Mouse (Mus musculus) MEL (cell line): ENCODE results near the gene Nup93. TPM values are rescaled to one million over a fixed set of nuclear protein-coding genes. Genes with fewer than 3 reads are reported as not detected.

Experiments used
- DNase-seq: peaks from one replicate; pipeline ENCODE4 v3.0.0; 2011; ENCODE audit warnings: low read depth, low spot score
- H3K27ac ChIP-seq: 2 replicates; pipeline ENCODE4 v1.5.1; 2012; ENCODE audit warnings: low read depth, mild to moderate bottlenecking, control low read depth, low read length, moderate library complexity; ENCODE audit not compliant: control insufficient read depth
- H3K27me3 ChIP-seq, 2 experiments: fragments of 150-350 bp in 1 of 2; sonication (generic) in 1 of 2; 2 replicates each; pipeline ENCODE4 v1.6.1; 2012; ENCODE audit warnings: low read length in 2 of 2, mild to moderate bottlenecking in 2 of 2, improper control_type of control experiment in 1 of 2, moderate library complexity in 1 of 2; ENCODE audit not compliant: insufficient read depth in 2 of 2, control insufficient read depth in 1 of 2
- H3K36me3 ChIP-seq, 2 experiments: 2 replicates each; pipeline ENCODE4 v1.6.1; 2012 to 2014; ENCODE audit warnings: low read length in 2 of 2, improper control_type of control experiment in 1 of 2, inconsistent platforms in 1 of 2, mild to moderate bottlenecking in 1 of 2; ENCODE audit not compliant: insufficient read depth in 2 of 2, control insufficient read depth in 1 of 2
- H3K4me1 ChIP-seq, 2 experiments: fragments of 150-350 bp in 1 of 2; sonication (generic) in 1 of 2; 2 replicates each; pipeline ENCODE4 v1.6.1; 2012; ENCODE audit warnings: low read length in 2 of 2, improper control_type of control experiment in 1 of 2, mild to moderate bottlenecking in 1 of 2; ENCODE audit not compliant: insufficient read depth in 2 of 2, control insufficient read depth in 1 of 2
- H3K4me3 ChIP-seq, 2 experiments: fragments of 150-350 bp in 1 of 2; sonication (generic) in 1 of 2; 2 replicates each; pipeline ENCODE4 v1.5.1; 2012; ENCODE audit warnings: low read depth in 2 of 2, low read length in 2 of 2, mild to moderate bottlenecking in 2 of 2, moderate library complexity in 2 of 2, control low read depth in 1 of 2, improper control_type of control experiment in 1 of 2; ENCODE audit not compliant: control insufficient read depth in 1 of 2, insufficient read depth in 1 of 2
- H3K79me2 ChIP-seq: 2 replicates; pipeline ENCODE4 v1.6.1; 2012; ENCODE audit warnings: mild to moderate bottlenecking, low read length, moderate library complexity; ENCODE audit not compliant: control insufficient read depth, poor library complexity, insufficient read depth
- H3K9ac ChIP-seq: 2 replicates; pipeline ENCODE4 v1.6.1; 2012; ENCODE audit warnings: low read depth, mild to moderate bottlenecking, control low read depth, low read length, moderate library complexity; ENCODE audit not compliant: control insufficient read depth, poor library complexity, severe bottlenecking
- H3K9me3 ChIP-seq: fragments of 150-350 bp; sonication (generic); replicated peaks from 2 replicates; pipeline ENCODE4 v1.6.1; 2012; ENCODE audit warnings: mild to moderate bottlenecking, low read length, improper control_type of control experiment, moderate library complexity; ENCODE audit not compliant: insufficient read depth
- BHLHE40 ChIP-seq: IDR thresholded peaks from 2 replicates; pipeline ENCODE4 v1.6.1; 2012; ENCODE audit warnings: low read depth, mild to moderate bottlenecking, inconsistent platforms, low read length, improper control_type of control experiment, borderline replicate concordance
- CHD1 ChIP-seq: IDR thresholded peaks from 2 replicates; pipeline ENCODE4 v1.6.1; 2012; ENCODE audit warnings: low read depth, mild to moderate bottlenecking, inconsistent platforms, low read length, improper control_type of control experiment
- CHD2 ChIP-seq: IDR thresholded peaks from 2 replicates; pipeline ENCODE4 v1.6.1; 2011; ENCODE audit warnings: low read length, improper control_type of control experiment
- CTCF ChIP-seq, 3 experiments: IDR thresholded peaks in 2 of 3; conservative IDR thresholded peaks in 1 of 3; 2 replicates each; pipeline ENCODE4 v1.5.1; 2011 to 2012; ENCODE audit warnings: low read length in 3 of 3, low read depth in 2 of 3, mild to moderate bottlenecking in 2 of 3, improper control_type of control experiment in 1 of 3, inconsistent platforms in 1 of 3, mixed read lengths in 1 of 3, moderate library complexity in 1 of 3; ENCODE audit not compliant: control insufficient read depth in 1 of 3, insufficient read depth in 1 of 3, poor library complexity in 1 of 3, severe bottlenecking in 1 of 3
- E2F4 ChIP-seq: IDR thresholded peaks from 2 replicates; pipeline ENCODE4 v1.6.1; 2011; ENCODE audit warnings: low read depth, low read length, improper control_type of control experiment, borderline replicate concordance
- ELF1 ChIP-seq: IDR thresholded peaks from 2 replicates; pipeline ENCODE4 v1.6.1; 2014; ENCODE audit warnings: low read depth, mild to moderate bottlenecking, inconsistent platforms, low read length, improper control_type of control experiment, moderate library complexity
- EP300 ChIP-seq, 2 experiments: IDR thresholded peaks; 2 replicates each; pipeline ENCODE4 v1.6.1; 2011; ENCODE audit warnings: improper control_type of control experiment in 2 of 2, low read length in 2 of 2, low read depth in 1 of 2, mild to moderate bottlenecking in 1 of 2
- ETS1 ChIP-seq: IDR thresholded peaks from 2 replicates; pipeline ENCODE4 v1.6.1; 2012; ENCODE audit warnings: low read depth, mild to moderate bottlenecking, inconsistent platforms, low read length, improper control_type of control experiment, moderate library complexity
- GABPA ChIP-seq: IDR thresholded peaks from 2 replicates; pipeline ENCODE4 v1.6.1; 2012; ENCODE audit warnings: low read depth, mild to moderate bottlenecking, inconsistent platforms, low read length, improper control_type of control experiment, moderate library complexity
- GATA1 ChIP-seq: IDR thresholded peaks from 2 replicates; pipeline ENCODE4 v1.6.1; 2011; ENCODE audit warnings: low read depth, low read length, improper control_type of control experiment
- HCFC1 ChIP-seq: IDR thresholded peaks from 2 replicates; pipeline ENCODE4 v1.6.1; 2012; ENCODE audit warnings: low read depth, mild to moderate bottlenecking, inconsistent platforms, low read length, improper control_type of control experiment, moderate library complexity
- JUND ChIP-seq: IDR thresholded peaks from 2 replicates; pipeline ENCODE4 v1.6.1; 2011; ENCODE audit warnings: low read depth, mild to moderate bottlenecking, improper control_type of control experiment, low read length
- KAT2A ChIP-seq: conservative IDR thresholded peaks from 2 replicates; pipeline ENCODE4 v1.6.1; 2012; ENCODE audit warnings: low read depth, low read length, improper control_type of control experiment, inconsistent platforms
- MAFK ChIP-seq: IDR thresholded peaks from 2 replicates; pipeline ENCODE4 v1.6.1; 2011; ENCODE audit warnings: low read depth, mild to moderate bottlenecking, low read length, improper control_type of control experiment, borderline replicate concordance
- MAX ChIP-seq: IDR thresholded peaks from 2 replicates; pipeline ENCODE4 v1.6.1; 2011; ENCODE audit warnings: low read length, improper control_type of control experiment
- MAZ ChIP-seq: IDR thresholded peaks from 2 replicates; pipeline ENCODE4 v1.6.1; 2012; ENCODE audit warnings: low read depth, mild to moderate bottlenecking, inconsistent platforms, low read length, improper control_type of control experiment
- MEF2A ChIP-seq: IDR thresholded peaks from 2 replicates; pipeline ENCODE4 v1.6.1; 2014; ENCODE audit warnings: low read depth, mild to moderate bottlenecking, inconsistent platforms, low read length, improper control_type of control experiment; ENCODE audit not compliant: poor library complexity, insufficient replicate concordance, severe bottlenecking; ENCODE audit errors: extremely low read depth
- MXI1 ChIP-seq: IDR thresholded peaks from 2 replicates; pipeline ENCODE4 v1.6.1; 2011; ENCODE audit warnings: mild to moderate bottlenecking, low read depth, low read length, improper control_type of control experiment
- MYB ChIP-seq: IDR thresholded peaks from 2 replicates; pipeline ENCODE4 v1.6.1; 2011; ENCODE audit warnings: mild to moderate bottlenecking, low read depth, low read length, improper control_type of control experiment
- MYC ChIP-seq: IDR thresholded peaks from 2 replicates; pipeline ENCODE4 v1.6.1; 2011; ENCODE audit warnings: low read depth, mild to moderate bottlenecking, low read length, improper control_type of control experiment, moderate library complexity
- NELFE ChIP-seq: IDR thresholded peaks from 2 replicates; pipeline ENCODE4 v1.6.1; 2011; ENCODE audit warnings: low read depth, low read length, improper control_type of control experiment
- NRF1 ChIP-seq: IDR thresholded peaks from 2 replicates; pipeline ENCODE4 v1.6.1; 2014; ENCODE audit warnings: low read depth, mild to moderate bottlenecking, inconsistent platforms, low read length, improper control_type of control experiment, moderate library complexity; ENCODE audit not compliant: poor library complexity, insufficient read depth, severe bottlenecking
- POLR2A ChIP-seq, 2 experiments: IDR thresholded peaks; 2 replicates each; pipeline ENCODE4 v1.6.1; 2011 to 2012; ENCODE audit warnings: low read length in 2 of 2, mild to moderate bottlenecking in 2 of 2, control low read depth in 1 of 2, improper control_type of control experiment in 1 of 2, low read depth in 1 of 2, moderate library complexity in 1 of 2; ENCODE audit not compliant: control insufficient read depth in 1 of 2, insufficient read depth in 1 of 2, poor library complexity in 1 of 2
- POLR2AphosphoS2 ChIP-seq: IDR thresholded peaks from 2 replicates; pipeline ENCODE4 v1.6.1; 2011; ENCODE audit warnings: low read length, improper control_type of control experiment
- POLR2AphosphoS5 ChIP-seq: IDR thresholded peaks from 2 replicates; pipeline ENCODE4 v1.6.1; 2012; ENCODE audit warnings: low read depth, borderline replicate concordance, mild to moderate bottlenecking, inconsistent platforms, low read length, moderate library complexity, mixed read lengths
- RAD21 ChIP-seq: IDR thresholded peaks from 2 replicates; pipeline ENCODE4 v1.6.1; 2011; ENCODE audit warnings: mild to moderate bottlenecking, low read depth, low read length, improper control_type of control experiment
- RCOR1 ChIP-seq: IDR thresholded peaks from 2 replicates; pipeline ENCODE4 v1.6.1; 2012; ENCODE audit warnings: low read depth, mild to moderate bottlenecking, inconsistent platforms, low read length, improper control_type of control experiment
- SIN3A ChIP-seq: IDR thresholded peaks from 2 replicates; pipeline ENCODE4 v1.6.1; 2012; ENCODE audit warnings: low read length, improper control_type of control experiment, inconsistent platforms
- SMC3 ChIP-seq: IDR thresholded peaks from 2 replicates; pipeline ENCODE4 v1.6.1; 2011; ENCODE audit warnings: low read depth, low read length, improper control_type of control experiment
- TAL1 ChIP-seq: IDR thresholded peaks from 2 replicates; pipeline ENCODE4 v1.6.1; 2012; ENCODE audit warnings: mild to moderate bottlenecking, inconsistent platforms, low read length, moderate library complexity, mixed read lengths
- TBP ChIP-seq: IDR thresholded peaks from 2 replicates; pipeline ENCODE4 v1.8.0; 2011; ENCODE audit warnings: low read depth, low read length, improper control_type of control experiment
- TCF12 ChIP-seq: IDR thresholded peaks from 2 replicates; pipeline ENCODE4 v1.6.1; 2014; ENCODE audit warnings: low read depth, mild to moderate bottlenecking, inconsistent platforms, low read length, improper control_type of control experiment, moderate library complexity
- UBTF ChIP-seq: IDR thresholded peaks from 2 replicates; pipeline ENCODE4 v1.6.1; 2012; ENCODE audit warnings: low read depth, mild to moderate bottlenecking, inconsistent platforms, low read length, improper control_type of control experiment, moderate library complexity, borderline replicate concordance; ENCODE audit not compliant: insufficient read depth
- USF1 ChIP-seq: IDR thresholded peaks from 2 replicates; pipeline ENCODE4 v1.6.1; 2014; ENCODE audit warnings: low read depth, mild to moderate bottlenecking, inconsistent platforms, low read length, improper control_type of control experiment, moderate library complexity
- USF2 ChIP-seq, 2 experiments: IDR thresholded peaks; 2 replicates each; pipeline ENCODE4 v1.6.1; 2011 to 2012; ENCODE audit warnings: improper control_type of control experiment in 2 of 2, low read length in 2 of 2, borderline replicate concordance in 1 of 2, inconsistent platforms in 1 of 2, low read depth in 1 of 2, mild to moderate bottlenecking in 1 of 2; ENCODE audit not compliant: insufficient read depth in 1 of 2
- ZC3H11A ChIP-seq: IDR thresholded peaks from 2 replicates; pipeline ENCODE4 v1.6.1; 2012; ENCODE audit warnings: low read depth, mild to moderate bottlenecking, inconsistent platforms, low read length, improper control_type of control experiment
- ZKSCAN1 ChIP-seq: IDR thresholded peaks from 2 replicates; pipeline ENCODE4 v1.6.1; 2012; ENCODE audit warnings: low read depth, mild to moderate bottlenecking, inconsistent platforms, low read length, improper control_type of control experiment, moderate library complexity
- ZMIZ1 ChIP-seq: IDR thresholded peaks from 2 replicates; pipeline ENCODE4 v1.6.1; 2012; ENCODE audit warnings: low read depth, mild to moderate bottlenecking, inconsistent platforms, low read length, improper control_type of control experiment, moderate library complexity
- polyA plus RNA-seq, 2 experiments: library from polyadenylated mRNA; stranded (reverse) in 1 of 2; unstranded in 1 of 2; fragments of >175 nt in 1 of 2; fragments of >200 nt in 1 of 2; gene quantifications; 2 replicates each; pipeline versions ENCODE4 v1.2.1 to v1.2.4; 2012; ENCODE audit warnings: low replicate concordance in 2 of 2, low read depth in 1 of 2; ENCODE audit not compliant: insufficient read length in 2 of 2, insufficient read depth in 1 of 2, missing spikeins in 1 of 2
- total RNA-seq: library from RNA; depleted of rRNA; stranded (reverse); fragments of 300-350 nt; gene quantifications from 2 replicates; pipeline ENCODE4 v1.2.3, GENCODE M21; 2012

Gene Nup93
- total and polyA plus RNA-seq, 3 experiments = 71.6 to 292 (median 110) TPM

DNA sequence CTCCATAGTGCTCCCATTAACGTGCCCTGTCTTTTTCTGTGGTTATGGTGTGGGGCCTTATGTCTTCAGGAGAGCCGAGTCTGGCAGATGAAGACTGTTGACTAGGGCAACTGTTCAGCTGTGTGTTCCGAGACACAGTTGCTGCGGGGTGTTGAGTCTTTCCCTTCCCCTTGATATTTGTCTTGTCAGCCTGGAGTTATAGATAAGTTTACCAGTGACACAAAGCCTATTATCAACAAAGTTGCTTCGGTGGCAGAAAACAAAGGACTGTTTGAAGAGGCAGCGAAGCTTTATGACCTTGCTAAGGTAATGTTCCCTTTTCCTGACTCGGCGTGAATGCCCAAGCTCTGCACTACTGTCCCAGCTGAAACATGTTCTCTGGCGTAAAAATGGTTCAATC lies 93.3 kb downstream of the Nup93 start:
- Histone ChIP-seq H3K36me3 (peaks cover 3 to 21% of the 10 kb centered on the region in 2 experiments; a peak in 2 of 4 replicates), H3K27ac (peak overlapping the region; percentile 91)

DNA sequence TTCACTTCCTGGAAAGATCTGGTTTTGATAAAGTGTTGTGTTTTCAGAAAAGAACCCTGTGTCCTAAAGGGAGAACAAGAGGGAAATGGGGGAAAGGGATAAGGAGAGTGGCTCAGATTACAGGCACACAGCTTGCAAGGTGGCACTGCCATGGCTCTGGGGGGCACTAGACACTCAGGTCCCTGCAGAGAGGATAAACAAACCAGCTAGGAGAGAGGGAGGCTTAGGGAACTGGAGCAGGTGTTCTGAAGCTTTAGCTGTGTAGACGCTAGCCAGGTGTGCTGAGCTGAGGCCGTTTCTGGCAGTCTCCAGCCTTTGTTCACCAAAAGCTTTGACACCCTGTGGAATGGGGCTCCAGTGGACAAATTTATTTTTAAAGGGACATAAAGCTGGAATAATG lies 99.7 kb downstream of the Nup93 start:
- Histone ChIP-seq H3K4me3 (no peak overlapping the region), H3K79me2 (no peaks in the 10 kb centered on the region), H3K27ac (no peak overlapping the region), H3K9me3 (no peaks in the 10 kb centered on the region), H3K36me3 (peaks cover 0 to 6% of the 10 kb centered on the region in 2 experiments; a peak in 2 of 4 replicates), H3K27me3 (no peaks in the 10 kb centered on the region), H3K4me1 (no peaks in the 10 kb centered on the region), H3K9ac (no peak overlapping the region)
- DNase-seq = no peak
- TF ChIP-seq POLR2AphosphoS2 = no peak
- TF ChIP-seq CHD1 = no peak
- no peak for TF ChIP-seq MYB
- no peak for TF ChIP-seq MAX
- TF ChIP-seq RAD21 = no peak
- no peak for TF ChIP-seq MEF2A
- TF ChIP-seq NELFE = no peak
- no peak for TF ChIP-seq JUND
- no peak for TF ChIP-seq EP300 (IDR thresholded peaks at IDR 0.05; ENCODE audit: low read depth in 1 of 2, low read length in 2 of 2)
- TF ChIP-seq KAT2A = no peak
- TF ChIP-seq ZC3H11A = no peak
- TF ChIP-seq TCF12 = no peak
- TF ChIP-seq SMC3 = no peak
- TF ChIP-seq MAZ = no peak
- TF ChIP-seq SIN3A = no peak
- TF ChIP-seq POLR2A (IDR thresholded peaks at IDR 0.05; ENCODE audit: control insufficient read depth in 1 of 2, insufficient read depth in 1 of 2, low read depth in 1 of 2, low read length in 2 of 2, poor library complexity in 1 of 2) = no peak
- TF ChIP-seq RCOR1 = no peak
- no peak for TF ChIP-seq E2F4
- no peak for TF ChIP-seq HCFC1

More for the DNA sequence above, 93.3 kb downstream of the Nup93 start:
- Histone ChIP-seq H3K4me1 (peaks cover 7 to 14% of the 10 kb centered on the region in 2 experiments), H3K9me3 (no peaks in the 10 kb centered on the region), H3K4me3 (peak overlapping the region; percentile 12 to 20; a peak in 3 of 4 replicates), H3K9ac (peak overlapping the region; percentile 33), H3K27me3 (no peaks in the 10 kb centered on the region), H3K79me2 (no peaks in the 10 kb centered on the region)
- DNase-seq = peak; percentile 85
- no peak for TF ChIP-seq MEF2A
- no peak for TF ChIP-seq E2F4
- peak; percentile 73 to 85 for TF ChIP-seq EP300 (IDR thresholded peaks at IDR 0.05; ENCODE audit: low read depth in 1 of 2, low read length in 2 of 2)
- TF ChIP-seq CHD2 = no peak
- no peak for TF ChIP-seq JUND
- TF ChIP-seq GABPA = no peak
- no peak for TF ChIP-seq ZKSCAN1
- no peak for TF ChIP-seq MAX
- peak; percentile 89; the same call in 1 of the 2 replicates for TF ChIP-seq MAFK
- TF ChIP-seq BHLHE40 = 0 out of 2 replicates have a peak, but pooled peaks have one; percentile 8
- TF ChIP-seq CTCF (IDR thresholded peaks at IDR 0.05 in 2 of 3, conservative IDR thresholded peaks at IDR 0.05 in 1 of 3; ENCODE audit: control insufficient read depth in 1 of 3, insufficient read depth in 1 of 3, low read depth in 2 of 3, low read length in 3 of 3, poor library complexity in 1 of 3, severe bottlenecking in 1 of 3) = no peak
- peak; percentile 36; the same call in 1 of the 2 replicates for TF ChIP-seq RCOR1
- TF ChIP-seq SMC3 = no peak
- peak; percentile 72 for TF ChIP-seq TAL1
- no peak for TF ChIP-seq KAT2A
- 0 out of 2 replicates have a peak, but pooled peaks have one; percentile 17 for TF ChIP-seq MYB
- TF ChIP-seq POLR2AphosphoS2 = no peak
- TF ChIP-seq HCFC1 = no peak
- TF ChIP-seq USF2 (IDR thresholded peaks at IDR 0.05; ENCODE audit: borderline replicate concordance in 1 of 2, insufficient read depth in 1 of 2, low read depth in 1 of 2, low read length in 2 of 2) = no peak
- TF ChIP-seq MAZ = no peak
- peak; percentile 87 for TF ChIP-seq GATA1
- no peak for TF ChIP-seq ZMIZ1
- no peak for TF ChIP-seq POLR2AphosphoS5
- TF ChIP-seq POLR2A (IDR thresholded peaks at IDR 0.05; ENCODE audit: control insufficient read depth in 1 of 2, insufficient read depth in 1 of 2, low read depth in 1 of 2, low read length in 2 of 2, poor library complexity in 1 of 2) = no peak
- TF ChIP-seq RAD21 = no peak
- peak; percentile 54; the same call in 1 of the 2 replicates for TF ChIP-seq MXI1
- peak; percentile 61 for TF ChIP-seq SIN3A
- no peak for TF ChIP-seq UBTF
- no peak for TF ChIP-seq ELF1
- TF ChIP-seq TCF12 = peak; percentile 90
- no peak for TF ChIP-seq USF1
- TF ChIP-seq ETS1 = peak; percentile 93
- TF ChIP-seq NRF1 = no peak
- TF ChIP-seq TBP = no peak
- TF ChIP-seq NELFE = no peak
- no peak for TF ChIP-seq MYC
